Mouse (Mus musculus) mouse embryonic stem cell (cell line): Measurements from ENCODE around the gene Vmn1r207-ps.
"Not testable (repeated sequence)": the region's sequence is repeated elsewhere in the genome, so short reads cannot be mapped to it uniquely, and the experiment has no call there.

Experiments
- in situ Hi-C, 2 experiments: fragments of 300-500 bp; cut with MboI; formaldehyde crosslinking; loops; 1 replicate in 1 of 2; 3 replicates in 1 of 2; pipeline ENCODE4 v1.14.3; 2019 to 2020; ENCODE audit warnings: low sequenced_read_pairs in 2 of 2, low pct_unique_long_range_greater_than_20kb in 1 of 2, mixed read lengths in 1 of 2; ENCODE audit not compliant: unreplicated experiment in 1 of 2

Gene Vmn1r207-ps

DNA sequence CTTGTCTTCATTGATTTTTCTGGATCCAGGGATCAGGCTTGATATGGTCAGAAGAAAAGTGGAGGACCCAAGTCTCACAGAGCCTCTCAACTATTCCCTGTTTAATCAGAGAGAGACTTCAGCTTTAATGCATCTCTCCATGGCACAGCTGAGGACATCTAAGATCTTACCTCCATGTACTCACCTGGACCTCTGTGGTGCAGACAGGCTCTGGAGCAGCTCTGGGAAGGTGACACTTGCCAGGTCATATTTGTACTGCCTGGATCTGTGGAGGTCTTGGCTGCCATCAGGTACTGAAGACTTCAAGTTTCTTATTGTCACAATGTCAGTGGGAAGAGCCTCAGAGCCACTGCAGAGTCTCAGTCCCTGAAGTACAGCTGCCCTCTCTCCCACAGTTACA is at the start of gene Vmn1r207-ps:
Gene Vmn1r207-ps, minus strand, starts transcription at position 101 of the 400 bp plus-strand sequence.
- in situ Hi-C loops = not testable (repeated sequence)

DNA sequence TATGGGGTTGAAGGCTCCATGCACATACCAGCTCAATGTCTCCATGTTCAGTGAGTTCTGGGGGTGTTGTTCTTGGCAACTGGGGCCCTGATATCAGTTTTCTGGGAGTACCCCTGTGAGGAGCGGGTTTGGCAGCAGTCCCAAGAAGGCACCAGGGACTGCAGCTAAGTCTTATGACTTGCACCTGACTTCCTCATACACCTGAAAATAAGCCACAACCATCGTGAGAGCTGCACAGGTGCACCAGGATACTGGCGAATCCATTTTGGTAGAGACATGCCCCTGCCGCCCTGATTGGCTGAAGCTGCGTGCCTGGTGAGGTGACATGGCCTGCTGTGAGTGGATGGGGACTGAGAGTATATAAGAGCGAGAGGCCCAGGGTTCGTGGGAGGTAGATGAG is 47.9 kb upstream of the Vmn1r207-ps start, which contains the start of gene Vmn1r208:
Gene Vmn1r208, minus strand, starts transcription at position 101 of the 400 bp plus-strand sequence.
- in situ Hi-C loops = not testable (repeated sequence)

DNA sequence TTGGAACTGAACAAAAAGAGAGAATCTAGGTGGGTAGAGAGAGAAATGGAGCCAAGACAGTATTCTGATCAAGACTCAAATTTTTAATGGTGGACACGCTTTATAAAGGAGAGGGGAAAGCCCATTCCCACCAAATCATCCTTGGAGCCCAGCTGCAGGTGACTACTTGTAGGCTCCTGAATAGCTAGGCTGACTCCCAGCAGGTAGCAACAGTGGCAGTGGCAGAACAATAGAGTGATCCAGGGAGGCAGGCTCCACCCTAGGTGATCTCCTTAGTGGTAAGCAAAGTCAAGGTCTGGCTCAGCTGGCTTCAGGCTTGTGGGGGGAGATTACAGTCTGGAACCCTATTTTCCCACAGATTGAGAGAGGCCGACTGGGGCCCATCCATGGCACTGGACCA is 42.2 kb upstream of the Vmn1r207-ps start:
- in situ Hi-C loops = not testable (repeated sequence)

DNA sequence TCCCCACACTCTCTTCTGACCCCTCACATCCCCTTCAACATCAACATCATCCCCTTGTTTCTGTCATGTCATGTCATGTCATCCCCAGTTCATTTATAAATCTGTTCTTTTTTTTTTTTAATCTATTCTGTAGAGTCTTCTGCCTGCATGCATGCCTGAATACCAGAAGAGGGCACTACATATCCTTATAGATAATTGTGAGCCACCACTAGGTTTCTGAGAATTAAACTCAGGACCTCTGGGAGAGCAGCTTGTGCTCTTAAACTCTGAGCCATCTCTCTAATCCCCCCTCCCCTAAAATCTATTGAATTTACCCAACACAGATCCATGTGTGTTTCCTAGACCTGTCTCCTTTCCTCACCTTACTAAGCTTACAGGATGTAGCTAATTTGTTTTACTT is 18.1 kb upstream of the Vmn1r207-ps start:
- in situ Hi-C loops = no loop called here

DNA sequence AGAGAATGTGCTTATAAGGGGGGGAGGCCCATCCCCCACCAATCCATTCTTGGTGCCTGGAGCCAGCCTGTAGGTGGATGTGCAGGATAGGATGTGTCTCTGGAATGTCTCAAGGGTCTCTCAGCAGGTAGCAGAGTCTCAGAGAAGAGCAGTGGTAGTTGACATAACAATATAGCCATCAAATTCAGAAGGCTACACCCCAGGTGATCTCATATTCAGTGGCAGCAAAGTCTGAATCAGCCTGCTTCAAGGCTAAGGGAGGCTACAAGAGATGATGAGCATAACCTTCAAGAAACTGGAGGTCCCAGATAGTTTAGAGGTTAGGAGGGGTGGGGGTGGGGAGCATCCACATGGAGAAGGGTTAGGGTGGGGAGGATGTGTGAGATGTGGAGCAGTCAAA is 22.5 kb downstream of the Vmn1r207-ps start:
- in situ Hi-C loops = not testable (repeated sequence)

DNA sequence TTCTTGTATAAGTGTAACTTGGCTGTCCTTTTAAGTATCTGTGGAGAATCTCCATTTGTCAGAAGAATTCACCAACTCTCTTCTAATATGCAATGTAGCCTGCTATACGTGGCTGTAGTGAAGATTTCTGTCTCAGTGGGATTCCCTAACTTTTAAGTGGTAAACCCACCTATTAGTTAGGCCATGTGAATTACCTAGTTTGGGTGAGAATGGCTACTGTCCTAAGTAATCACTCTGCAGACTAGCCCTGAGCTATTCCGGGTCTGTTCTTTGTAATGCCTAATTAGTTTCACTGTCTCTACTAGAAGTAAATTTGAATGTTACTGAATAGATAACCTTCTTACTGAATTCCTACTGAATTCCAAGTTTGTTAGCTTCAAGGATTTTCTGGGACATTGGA is 26.5 kb downstream of the Vmn1r207-ps start:
- in situ Hi-C loops = not testable (repeated sequence)
